9 mouse cellular contexts compared by ENCODE assay signal in the genomic region with DNA sequence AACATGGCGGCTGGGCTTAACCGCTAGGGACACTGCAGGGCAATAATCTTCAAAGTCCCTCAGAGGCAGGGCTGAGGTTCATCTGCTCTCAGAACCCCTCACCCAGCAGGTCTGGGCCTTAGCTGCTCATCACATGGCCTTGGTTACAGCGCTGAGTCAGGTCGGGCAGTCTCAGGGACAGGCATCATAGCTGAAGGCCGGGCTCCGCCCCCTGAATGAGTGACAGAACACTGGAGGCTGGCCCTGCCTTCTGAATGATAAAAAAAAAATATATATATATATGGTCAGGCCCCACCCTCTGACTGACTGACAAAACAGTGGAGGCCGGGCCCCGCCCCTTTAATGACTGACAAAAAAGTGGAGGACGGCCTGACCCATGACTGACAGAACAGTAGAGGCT. TPM values are rescaled to one million over a fixed set of nuclear protein-coding genes. Genes with fewer than 3 reads are reported as not detected.
DNase-seq lines count a peak whose midpoint lies in the region; ATAC-seq and TF ChIP-seq lines count a peak whose summit lies in the region.
"Had no signal": no experiment of that assay in that cellular context is flagged by ENCODE, and none has a peak within 500 bp of the region (broad histone marks: within the 10 kb centered on the region; RNA-seq: fewer than 3 reads in every experiment).

No protein-coding gene starts in this region.

- intact Hi-C loops in heart, postnatal 36 days (cut with DNase I): loop anchor here (10.0 kb wide), 1 partner anchor 290 kb away; no protein-coding TSS in a partner anchor

- no peak for DNase-seq in heart, postnatal 36 days
- DNase-seq in urinary bladder, postnatal 14 days (ENCODE audit: low spot score): peak; percentile 45
- no peak for DNase-seq in urinary bladder, postnatal 10 days (ENCODE audit: low spot score)
- peak; percentile 25 for DNase-seq in limb, embryonic 14.5 days (ENCODE audit: low spot score)
- peak; percentile 63 for DNase-seq in testis, postnatal 10 days (ENCODE audit: low spot score)
- DNase-seq in gastrocnemius, adult 8-10 months (ENCODE audit: low spot score in 2 of 2): no peak
- no peak for DNase-seq in B cell, adult 2 months

- 21% methylated on average over 9 of the region's 9 CpGs for WGBS in heart, embryonic 13.5 days
- WGBS in limb, embryonic 14.5 days: 19% methylated on average over 9 of the region's 9 CpGs

- peaks cover 68% of the 10 kb centered on the region for H3K4me1 ChIP-seq in heart, embryonic 13.5 days
- peaks cover 15% of the 10 kb centered on the region for H3K4me1 ChIP-seq in limb, embryonic 14.5 days (ENCODE audit: control insufficient read depth, insufficient read depth, low read length)

- H3K4me2 ChIP-seq in heart, embryonic 13.5 days: peak overlapping the region; percentile 44
- H3K4me2 ChIP-seq in limb, embryonic 14.5 days (replicated peaks; ENCODE audit: low read depth, low read length, severe bottlenecking): no peak overlapping the region

- H3K9ac ChIP-seq in heart, embryonic 13.5 days: no peak overlapping the region
- H3K9ac ChIP-seq in limb, embryonic 14.5 days (ENCODE audit: low read depth, low read length, severe bottlenecking): no peak overlapping the region

- peak; percentile 51; the same call in 1 of the 2 replicates for ATAC-seq in heart, embryonic 13.5 days (ENCODE audit: extremely low read depth, insufficient number of reproducible peaks, low FRiP score, low TSS enrichment)
- ATAC-seq in limb, embryonic 14.5 days (ENCODE audit: low FRiP score, low read depth): no peak

- no peaks in the 10 kb centered on the region for H3K36me3 ChIP-seq in heart, embryonic 13.5 days
- no peaks in the 10 kb centered on the region for H3K36me3 ChIP-seq in limb, embryonic 14.5 days (ENCODE audit: control insufficient read depth, insufficient read depth, low read length)
- H3K36me3 ChIP-seq: G1E had no signal

- peak overlapping the region; percentile 2; the same call in 1 of the 2 replicates for H3K27ac ChIP-seq in heart, embryonic 13.5 days (replicated peaks)
- no peak overlapping the region for H3K27ac ChIP-seq in limb, embryonic 14.5 days (replicated peaks; ENCODE audit: low read depth, low read length)

- no peak for TF ChIP-seq POLR2A in limb, embryonic 14.5 days (IDR thresholded peaks at IDR 0.05; ENCODE audit: borderline replicate concordance, extremely low read depth, insufficient read depth, insufficient read length)

- H3K27me3 ChIP-seq in heart, embryonic 13.5 days (replicated peaks): no peaks in the 10 kb centered on the region
- H3K27me3 ChIP-seq in limb, embryonic 14.5 days (ENCODE audit: control insufficient read depth, insufficient read depth, low read length): no peaks in the 10 kb centered on the region

- H3K9me3 ChIP-seq in heart, embryonic 13.5 days: no peaks in the 10 kb centered on the region
- H3K9me3 ChIP-seq in limb, embryonic 14.5 days (ENCODE audit: control insufficient read depth, low read length): no peaks in the 10 kb centered on the region

- no peak overlapping the region for H3K4me3 ChIP-seq in heart, embryonic 13.5 days
- H3K4me3 ChIP-seq in limb, embryonic 14.5 days (replicated peaks; ENCODE audit: low read length): no peak overlapping the region

RNA-seq across cellular contexts. Expression of a gene that starts 56.6 kb away (rescaled TPM):
- 14.4 and 14.8 TPM in 2 replicates for polyA plus RNA-seq in heart, embryonic 13.5 days (2015; fragmentation: Nextera tagmentation; extraction: Ambion mirVana)
- 10 to 100 TPM; 21.0 to 23.6 TPM for total RNA-seq in heart, postnatal 36 days (2021)
- 13.6 and 14.5 TPM in 2 replicates for polyA plus RNA-seq in limb, embryonic 14.5 days (2012; rRNA removed)
- polyA plus RNA-seq in limb, embryonic 14.5 days (2014; fragmentation: Nextera tagmentation; extraction: Ambion mirVana): 7.0 and 7.1 TPM in 2 replicates
- 10 to 100 TPM; 21.3 to 26.3 (median 23.9) TPM for total RNA-seq in gastrocnemius, adult 8-10 months (2022)
- polyA plus RNA-seq: G1E had no signal

Comparison
In these comparisons a context has a peak if more than half of its experiments do, and no peak if none do; other contexts are left out.
1. DNase-seq: peak in urinary bladder, postnatal 14 days (single experiment), limb, embryonic 14.5 days (single experiment) and testis, postnatal 10 days (single experiment); none in heart, postnatal 36 days (0 of 2), urinary bladder, postnatal 10 days (single experiment), gastrocnemius, adult 8-10 months (0 of 2) and B cell, adult 2 months (0 of 2).